Mouse (Mus musculus) gastrocnemius, postnatal 4 days (tissue): ENCODE data around the gene Fam53a. TPM values are rescaled to one million over a fixed set of nuclear protein-coding genes. Genes with fewer than 3 reads are reported as not detected.

ENCODE experiments used
- DNase-seq, 2 experiments: peaks; one replicate each; pipeline ENCODE4 v3.0.0; 2021 to 2022; ENCODE audit warnings: low spot score in 2 of 2, mixed read lengths in 2 of 2
- total RNA-seq, 2 experiments: library from RNA; stranded (reverse); gene quantifications; 2 replicates each; pipeline ENCODE4 v1.2.3; 2021

Gene Fam53a
- total RNA-seq, 2 experiments from 2014 or later = 37.5 to 42.7 TPM

DNA sequence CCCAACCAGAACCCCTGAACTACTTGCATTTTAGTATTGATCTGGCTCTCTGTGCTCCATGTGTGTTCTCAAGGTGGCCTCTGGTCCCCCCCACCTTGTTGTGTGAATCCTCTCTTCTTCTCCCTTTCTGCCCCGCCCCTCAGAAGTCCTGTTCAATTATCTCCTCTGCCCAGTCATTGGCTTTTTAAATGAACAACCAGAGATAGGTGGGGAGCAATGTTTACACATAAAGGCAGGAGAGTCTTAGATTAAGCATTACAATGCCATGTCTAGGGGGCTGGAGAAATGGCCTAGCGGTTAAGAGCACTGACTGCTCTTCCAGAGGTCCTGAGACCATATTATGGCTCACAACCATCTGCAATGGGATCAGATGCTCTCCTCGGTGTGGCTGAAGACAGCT, 5.9 kb upstream of the Fam53a start:
- no peak for DNase-seq

DNA sequence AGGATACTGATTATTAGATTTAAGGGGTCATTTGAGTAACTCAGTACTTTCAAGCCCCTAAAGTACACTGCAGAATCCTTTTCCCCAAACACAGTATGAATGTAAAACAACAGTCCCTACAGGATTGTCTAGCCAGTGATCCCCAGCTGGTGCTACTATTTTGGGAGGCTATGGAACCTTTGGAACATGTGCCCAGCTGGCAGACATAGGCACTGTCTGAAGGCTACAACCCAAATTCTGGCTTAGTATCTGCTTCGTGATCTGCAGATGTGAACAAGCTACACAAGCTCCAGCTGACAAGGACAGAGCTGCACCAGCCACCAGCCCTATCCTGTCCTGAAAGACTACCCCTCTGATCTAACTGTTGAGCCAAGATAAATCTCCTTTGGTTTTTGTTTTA, 3.1 kb upstream of the Fam53a start:
- no peak for DNase-seq

DNA sequence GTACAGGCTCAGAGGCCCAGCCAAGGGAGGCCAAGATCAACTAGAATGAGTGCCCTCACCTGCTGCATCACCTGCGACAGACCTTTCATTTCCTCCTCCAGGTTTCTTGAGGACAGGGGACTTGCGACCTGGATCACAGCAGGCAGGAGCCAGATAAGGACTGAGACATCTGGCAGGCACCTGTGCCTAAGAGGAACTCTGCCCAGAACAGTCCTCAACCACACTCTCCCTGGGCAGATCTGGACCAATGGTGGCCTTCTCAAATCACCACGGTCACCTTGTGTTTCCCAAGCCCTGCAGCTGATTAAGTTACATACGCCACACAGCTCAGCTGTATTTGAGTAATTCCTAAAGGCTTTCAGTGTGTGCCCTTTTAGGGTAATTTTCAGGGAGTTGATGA, 1.2 kb upstream of the Fam53a start:
- DNase-seq = no peak

DNA sequence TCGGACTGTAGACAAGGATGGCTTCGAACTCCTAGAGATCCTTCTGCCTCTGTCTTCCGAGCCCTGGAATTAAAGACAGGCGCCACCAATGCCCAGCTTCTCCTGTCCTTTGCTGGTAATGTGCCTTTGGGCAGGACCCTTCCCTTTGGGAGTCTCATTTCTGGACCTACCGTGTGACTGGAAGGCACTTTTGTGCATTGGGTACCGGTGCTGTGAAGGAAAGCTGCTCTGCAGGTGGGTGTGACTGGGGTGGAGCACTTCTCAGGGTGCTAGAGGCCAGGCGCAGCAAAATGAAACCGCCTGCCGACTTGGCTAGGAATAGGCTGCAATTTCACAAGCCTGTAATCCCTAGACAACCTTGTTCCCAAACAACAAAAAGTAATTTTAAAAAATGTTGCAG, 626 bp upstream of the Fam53a start:
- peak in 1 of 2 experiments; percentile 24 for DNase-seq

DNA sequence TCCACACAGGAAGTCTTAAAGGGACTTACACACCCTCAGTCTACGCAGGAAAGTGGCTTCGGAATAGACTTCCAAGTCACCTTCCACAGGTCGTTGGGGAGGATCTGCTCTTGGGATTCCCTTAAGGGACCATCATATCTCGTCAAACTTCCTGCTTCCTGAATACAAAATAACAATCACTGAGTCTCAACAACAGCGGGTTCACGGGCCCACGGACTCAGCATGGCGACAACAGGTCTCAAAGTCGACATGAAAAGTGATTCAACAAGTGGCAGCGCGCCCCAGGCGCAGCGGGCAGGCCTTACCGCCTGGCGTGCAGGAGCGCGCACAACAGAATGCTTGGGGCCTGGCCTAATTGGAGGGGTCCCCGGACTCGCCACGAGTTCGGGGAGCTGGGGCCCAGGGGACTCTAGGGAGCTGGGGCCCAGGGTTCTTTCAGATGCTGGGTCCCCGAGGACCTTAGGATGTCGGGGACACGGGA, 575 bp downstream of the Fam53a start:
- DNase-seq = peak in 1 of 2 experiments; percentile 22

DNA sequence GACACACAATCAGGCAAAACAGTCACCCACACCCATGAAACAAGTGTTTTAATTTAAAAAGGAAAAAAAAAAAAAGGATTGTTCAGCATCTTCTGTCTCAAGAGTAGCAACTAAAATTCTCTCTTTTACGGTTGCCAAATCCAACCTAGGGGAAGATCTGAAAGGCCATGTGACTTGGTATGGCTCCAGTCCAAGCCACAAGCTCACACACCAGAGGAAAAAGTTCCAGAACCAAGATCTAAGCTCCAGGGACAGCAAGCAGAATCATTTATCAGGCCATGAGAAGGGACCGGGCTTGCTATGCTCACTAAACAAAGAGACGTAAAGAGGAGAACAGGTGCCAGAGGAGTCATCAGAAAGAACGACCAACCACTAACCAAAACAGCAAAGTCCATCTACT, 1.5 kb downstream of the Fam53a start:
- no peak for DNase-seq

DNA sequence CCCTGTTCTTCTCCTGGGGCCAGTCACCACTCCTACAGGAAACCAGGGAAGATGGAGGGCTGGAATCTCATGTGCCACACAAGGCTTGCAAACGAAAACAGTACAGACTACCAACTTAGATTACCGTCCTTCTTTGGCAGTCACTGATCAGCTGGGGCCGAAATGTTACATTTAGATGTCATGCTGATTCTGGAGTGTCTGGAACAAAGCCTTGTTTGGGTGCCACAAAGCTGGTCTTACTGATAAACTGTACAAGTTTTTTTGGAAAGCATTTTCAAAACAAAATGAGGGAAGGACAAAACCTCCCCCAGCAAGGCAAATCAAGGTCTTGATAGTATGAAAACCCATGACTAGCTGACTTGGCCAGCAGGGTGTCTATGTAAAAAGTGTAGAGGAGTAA, 5.7 kb downstream of the Fam53a start:
- no peak for DNase-seq

DNA sequence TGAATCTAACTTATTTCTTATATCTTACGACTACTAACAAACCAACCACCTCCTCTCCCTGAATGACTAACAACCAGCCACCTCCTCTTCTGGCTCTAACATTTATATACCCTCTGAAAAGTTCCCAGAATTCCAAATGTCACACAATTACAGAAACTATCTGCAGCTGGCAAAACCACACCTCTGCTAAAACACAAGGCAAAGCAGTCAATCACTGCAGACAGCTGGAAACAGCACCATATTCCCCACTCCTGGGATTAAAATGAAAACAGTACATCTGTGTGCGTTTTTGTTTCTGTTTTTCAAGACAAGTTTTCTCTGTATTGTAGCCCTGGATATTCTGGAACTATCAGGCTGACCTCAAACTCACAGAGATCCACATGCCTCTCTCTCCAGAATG, 6.8 kb downstream of the Fam53a start:
- no peak for DNase-seq

DNA sequence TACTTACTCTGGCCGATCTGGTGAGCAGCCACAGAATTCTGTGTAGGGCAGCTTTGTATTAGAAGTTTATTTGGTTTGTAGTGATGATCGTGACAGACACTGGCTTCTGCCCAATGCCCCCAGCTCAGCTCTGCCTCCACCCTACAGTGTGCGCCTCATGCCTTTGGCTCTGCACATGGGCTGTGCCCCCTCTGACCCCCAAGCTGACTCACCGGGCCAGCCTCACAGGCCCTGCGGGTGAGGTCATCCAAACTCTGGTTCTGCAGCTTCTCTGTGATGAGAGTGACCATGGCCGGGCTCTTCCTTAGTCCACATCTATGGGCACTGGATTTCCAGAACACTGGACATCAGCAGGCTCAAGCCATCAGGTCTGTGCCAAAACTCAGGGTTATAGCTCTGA, 15.0 kb downstream of the Fam53a start:
- DNase-seq = no peak

DNA sequence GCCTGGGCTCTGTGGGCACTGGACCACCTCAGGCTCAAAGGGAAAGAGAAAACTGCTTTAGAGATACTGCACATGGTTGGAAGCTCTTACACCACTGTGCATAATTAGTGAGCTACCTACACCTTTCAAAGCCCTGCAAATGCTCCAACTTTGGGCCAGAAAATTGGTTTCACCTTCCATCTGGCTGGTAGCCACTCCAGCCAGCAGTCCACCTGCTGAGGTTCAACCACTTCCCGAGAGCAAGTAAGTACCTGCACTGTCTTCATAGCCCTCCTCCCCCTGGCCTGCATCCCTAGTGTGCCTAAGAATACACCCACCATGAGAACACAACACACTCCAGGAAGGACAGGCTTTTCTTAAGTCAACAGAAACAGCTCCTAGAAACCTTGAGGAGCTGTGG, 17.6 kb downstream of the Fam53a start:
- DNase-seq = no peak

DNA sequence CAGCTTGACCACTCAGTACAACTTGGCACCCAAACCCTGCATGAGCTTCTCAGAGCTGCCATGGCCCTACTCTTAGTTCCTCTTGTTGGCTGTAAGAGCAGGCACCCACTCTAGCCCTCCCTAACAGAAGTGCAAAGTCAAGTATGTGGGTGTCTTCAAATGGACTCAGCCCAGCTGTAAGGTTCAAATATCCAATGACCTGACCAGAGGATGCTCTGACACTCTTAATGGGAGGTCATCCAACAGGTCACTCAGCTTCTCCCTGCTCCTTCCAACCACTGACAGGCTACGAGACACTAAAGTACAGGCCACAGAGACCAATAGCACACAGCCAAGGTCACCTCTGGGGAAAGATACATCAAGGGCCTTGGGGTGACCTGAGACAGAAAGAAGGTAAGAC, 20.2 kb downstream of the Fam53a start:
- DNase-seq = no peak

DNA sequence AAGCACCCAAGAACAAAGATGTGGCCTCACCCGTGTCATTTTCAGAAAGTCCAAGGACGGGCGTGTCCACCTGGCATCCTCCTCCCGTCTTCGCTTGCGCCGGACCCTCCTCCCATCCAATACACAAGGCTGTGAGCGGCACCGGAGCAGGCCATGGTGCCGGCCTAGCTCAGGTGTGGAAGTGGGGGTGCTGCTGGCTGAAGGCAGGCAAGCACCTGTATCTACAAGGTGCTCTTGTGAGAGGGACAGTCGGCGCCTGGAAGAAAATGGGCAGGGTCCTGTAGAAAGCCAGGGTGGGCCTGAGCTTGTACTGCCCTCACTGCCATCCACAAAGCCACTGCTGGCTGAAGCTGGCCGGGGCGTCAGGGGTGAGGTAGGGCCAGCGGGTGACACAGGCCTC, 22.0 kb downstream of the Fam53a start:
- no peak for DNase-seq

DNA sequence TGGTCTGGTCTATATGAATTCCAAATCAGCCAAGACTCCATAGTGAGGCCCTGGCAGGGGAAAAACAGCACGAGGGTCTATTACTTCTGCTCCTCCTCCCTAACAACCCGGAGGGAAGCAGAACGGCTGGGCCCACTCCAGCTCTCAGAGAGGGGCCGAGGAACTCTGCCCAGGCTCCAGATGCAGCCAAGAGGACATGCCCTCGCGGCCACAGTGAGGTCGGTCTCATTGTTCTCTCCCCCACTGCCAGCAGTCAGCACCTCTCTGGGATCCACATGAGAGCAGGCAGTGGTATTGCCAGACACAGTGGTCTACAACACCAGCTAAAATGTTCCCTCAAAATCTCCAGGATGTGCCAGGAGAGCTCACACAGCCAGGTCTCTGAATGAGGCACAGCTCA, 22.8 kb downstream of the Fam53a start:
- DNase-seq = no peak

DNA sequence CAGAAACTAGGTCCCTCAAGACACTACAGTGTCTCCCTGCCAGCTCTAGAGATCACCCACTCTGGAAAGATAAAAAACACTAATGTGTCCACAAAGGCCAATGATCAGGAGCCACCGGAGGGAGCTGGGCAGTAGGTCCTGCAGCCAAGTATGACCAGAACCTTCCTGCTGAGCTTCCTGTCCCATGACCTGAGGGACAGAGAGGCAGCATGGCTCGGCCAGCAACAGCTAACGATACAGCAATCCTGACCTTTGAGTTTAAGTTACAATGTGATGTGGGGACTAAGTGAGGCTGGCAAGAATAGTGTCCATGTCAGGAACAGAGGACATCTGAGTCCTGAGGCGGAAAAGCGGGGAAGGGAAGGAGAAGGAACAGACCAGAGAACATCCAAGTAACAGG, 24.1 kb downstream of the Fam53a start:
- DNase-seq = no peak

DNA sequence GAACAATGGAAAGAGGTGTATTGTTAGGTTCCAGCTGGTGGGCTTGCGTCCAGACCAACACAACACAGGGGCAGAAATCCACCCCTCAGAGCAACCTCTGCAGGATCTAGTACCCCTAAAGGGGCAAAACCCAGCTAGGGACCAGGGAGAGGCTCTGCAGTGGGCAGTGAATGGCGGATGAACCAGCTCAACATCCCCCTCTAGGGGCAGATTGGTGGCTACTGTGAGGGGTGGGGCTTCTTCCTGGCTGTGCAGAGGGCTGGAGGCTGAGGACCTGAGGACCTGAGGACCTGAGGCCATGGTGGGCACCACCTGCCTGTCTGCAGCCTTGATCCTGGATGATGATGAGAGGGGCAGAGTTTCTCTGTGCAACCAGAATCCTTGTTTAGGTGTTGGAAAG, 35.8 kb downstream of the Fam53a start:
- DNase-seq = no peak

DNA sequence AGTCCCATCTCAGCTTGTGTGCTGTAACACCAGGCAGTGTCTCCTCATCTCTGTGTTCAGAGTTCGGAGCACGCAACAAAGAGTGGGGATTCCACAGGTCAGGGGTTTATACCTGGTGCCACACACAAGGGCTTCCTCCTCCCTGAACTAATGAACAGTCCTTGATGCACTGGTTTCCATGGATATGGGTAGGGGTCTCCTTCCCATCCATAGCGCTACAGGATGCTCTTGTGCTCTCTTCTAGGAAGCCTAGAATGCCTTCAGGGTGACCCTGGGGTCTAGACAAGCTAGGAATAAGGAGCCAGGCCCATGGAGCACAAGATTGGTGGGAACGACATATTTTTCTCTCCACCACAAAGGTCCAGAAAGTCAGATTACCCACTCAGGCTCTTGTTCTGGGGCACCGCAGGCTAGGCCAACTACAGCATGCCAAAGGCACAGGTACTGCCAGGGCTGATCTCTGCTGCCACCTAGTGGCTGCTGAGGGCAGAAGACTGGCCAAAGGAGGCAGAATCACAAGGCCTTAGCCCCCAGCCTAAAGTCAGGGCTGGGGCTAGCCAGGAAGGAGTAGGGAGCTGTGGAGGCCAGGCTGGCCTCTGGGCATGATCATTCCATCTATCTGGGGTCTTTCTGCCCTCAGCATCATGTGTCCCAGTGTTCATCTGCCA, 40.1 kb downstream of the Fam53a start:
- DNase-seq = peak; percentile 40 to 67

DNA sequence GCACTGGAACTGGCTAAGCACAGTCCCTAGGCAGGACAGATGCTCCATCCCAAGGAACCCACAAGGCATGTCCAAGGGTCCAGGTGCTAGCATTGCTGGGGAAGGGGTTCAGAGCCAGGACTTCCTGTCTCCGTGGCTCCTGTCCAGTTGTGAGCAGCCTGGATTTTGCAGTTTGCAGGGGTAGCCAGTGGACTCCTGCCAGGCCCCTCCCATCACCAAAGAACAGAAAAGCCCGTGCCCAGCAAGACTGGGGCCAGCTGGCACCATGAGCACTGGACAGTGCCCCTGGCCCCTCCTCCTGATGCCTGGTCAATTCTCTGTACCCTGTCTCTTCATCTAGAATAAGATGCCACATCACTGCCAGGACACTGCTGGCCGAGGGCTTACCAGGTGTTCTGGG, 41.4 kb downstream of the Fam53a start:
- DNase-seq = no peak

DNA sequence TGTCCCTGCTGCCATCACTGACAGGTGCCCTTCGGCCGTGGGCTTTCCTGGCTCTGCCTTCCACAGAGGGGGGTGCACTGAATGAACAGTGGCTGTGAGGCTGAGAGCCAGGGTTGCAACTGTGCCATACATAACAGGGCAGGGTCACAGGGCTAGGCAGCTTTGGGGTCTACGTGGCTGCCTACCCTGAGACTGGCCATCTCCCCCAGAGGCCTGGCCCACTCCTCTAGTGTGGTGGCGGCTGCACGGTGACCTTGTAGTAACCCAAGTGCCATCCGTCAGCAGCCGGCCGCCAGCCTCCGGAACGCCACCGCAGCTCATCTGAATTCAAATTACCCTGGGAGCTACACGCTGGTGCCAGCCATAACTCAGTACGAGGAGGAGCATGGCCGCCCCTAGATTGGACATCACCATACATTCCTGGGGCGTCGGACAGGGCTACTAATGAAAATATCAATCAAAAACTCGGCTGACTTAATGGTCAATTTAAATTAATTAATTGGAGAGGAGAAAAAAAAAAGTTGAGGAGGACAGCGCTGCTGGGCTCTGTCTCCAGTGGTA, 41.9 kb downstream of the Fam53a start:
- DNase-seq = no peak

DNA sequence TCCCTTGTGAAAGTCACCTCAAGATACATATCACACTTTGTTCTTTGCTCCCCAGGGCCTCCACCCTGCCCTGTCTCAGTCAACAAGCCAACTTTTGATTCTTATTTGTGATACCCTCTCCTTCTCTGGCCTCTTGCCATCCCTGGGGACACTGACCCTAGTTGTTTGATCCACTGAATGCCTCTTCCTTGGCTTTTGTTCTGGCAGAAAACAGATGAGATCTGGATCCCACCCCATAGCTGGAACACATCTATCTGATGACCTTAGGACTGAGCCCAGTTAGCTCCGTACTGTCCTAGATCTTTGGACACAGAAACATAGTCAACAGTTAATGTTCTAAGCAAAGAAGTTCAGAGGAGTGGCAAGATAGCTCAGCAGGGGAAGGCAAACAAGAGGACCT, 49.1 kb downstream of the Fam53a start:
- no peak for DNase-seq

DNA sequence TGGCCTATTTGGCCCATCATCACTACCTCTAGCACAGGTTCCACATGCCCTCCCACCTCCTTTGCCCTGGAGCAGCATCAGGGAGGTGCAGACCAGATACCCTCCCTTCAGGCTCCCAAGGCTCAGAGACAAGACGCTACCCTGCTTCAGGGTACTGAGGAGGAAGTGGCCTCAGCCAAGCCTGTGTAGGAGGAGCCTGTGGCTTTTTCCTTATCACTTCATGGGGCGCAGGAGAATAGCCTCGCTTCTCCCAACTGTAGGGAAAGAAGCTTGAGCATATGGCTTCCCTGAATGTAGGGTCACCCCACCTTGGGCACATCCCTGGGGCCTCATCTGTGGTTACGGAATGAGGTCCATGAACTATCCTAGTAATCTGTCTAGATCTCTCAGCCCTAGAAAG, 55.2 kb downstream of the Fam53a start:
- no peak for DNase-seq

DNA sequence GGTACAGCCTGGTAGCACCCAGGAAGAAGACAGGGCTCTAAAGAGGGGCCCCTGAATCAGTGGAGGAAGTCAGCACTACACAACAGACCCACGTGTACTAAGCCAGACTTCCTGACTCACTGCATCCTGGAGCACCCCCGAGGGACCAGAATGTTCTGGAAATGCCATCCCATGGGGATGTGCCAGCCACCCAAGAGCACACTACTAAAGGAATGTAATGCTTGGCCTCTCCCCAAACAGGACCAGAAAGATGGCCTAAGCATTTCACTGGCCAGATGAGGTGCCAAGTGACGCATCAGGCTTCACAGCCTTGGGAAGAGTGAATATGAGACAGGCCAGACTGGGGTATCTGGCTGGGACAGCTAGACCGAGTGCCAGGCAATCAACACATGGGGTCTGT, 63.5 kb downstream of the Fam53a start:
- no peak for DNase-seq

DNA sequence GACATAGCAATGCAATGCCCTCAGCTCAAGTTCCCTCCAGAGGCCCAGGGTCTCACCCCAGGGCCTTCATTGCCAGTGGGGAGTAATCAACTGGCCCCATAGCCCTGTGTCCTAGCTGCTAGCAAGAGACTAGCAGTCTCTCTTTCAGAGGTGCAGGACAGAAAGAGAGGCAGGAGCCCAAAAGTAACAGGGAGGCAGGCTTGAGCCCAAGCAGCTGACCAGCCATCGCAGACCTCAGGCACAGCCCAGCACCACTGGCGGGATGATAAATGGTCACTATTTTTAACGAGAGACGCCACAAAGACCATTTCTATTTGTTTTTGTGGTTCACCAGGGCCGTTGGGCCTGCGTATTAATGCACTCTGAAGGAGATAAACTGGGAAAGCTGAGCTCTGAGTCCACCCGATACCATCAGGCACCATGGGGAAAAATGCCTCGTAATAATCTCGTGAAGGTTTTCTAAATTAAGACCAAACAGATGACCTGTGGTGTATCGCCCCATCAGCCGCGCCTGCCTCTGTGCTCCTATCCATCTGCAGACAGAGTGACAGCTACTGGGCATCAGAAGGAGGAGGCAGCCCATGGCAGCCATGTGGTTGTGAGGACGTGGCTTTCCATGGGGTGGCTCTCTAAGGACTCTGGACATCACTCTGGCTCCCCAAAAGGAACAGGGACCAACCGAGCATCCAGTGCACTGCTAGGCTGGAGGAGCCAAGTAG, 73.0 kb downstream of the Fam53a start:
- no peak for DNase-seq
